Mouse (Mus musculus) CD8-positive naive resting alpha-beta T cell, adult 2 months (primary cell): ENCODE data around the gene Aldh1a7.
"Not testable (repeated sequence)": the region's sequence is repeated elsewhere in the genome, so short reads cannot be mapped to it uniquely, and the experiment has no call there.

Experiments used
- DNase-seq, 2 experiments: peaks; one replicate each; pipeline ENCODE4 v3.0.0; 2022; ENCODE audit warnings: low read depth in 2 of 2, low spot score in 2 of 2

The Aldh1a7 gene

GRCm38 (mm10) chr19:20727381-20727780, at the start of gene Aldh1a7:
Gene Aldh1a7 (minus strand): TSS chr19:20727562.
- DNase-seq: no peak

GRCm38 (mm10) chr19:20775681-20776080, 48.3 kb upstream of the Aldh1a7 start:
- DNase-seq: no peak

GRCm38 (mm10) chr19:20773941-20774340, 46.6 kb upstream of the Aldh1a7 start:
- no peak for DNase-seq

GRCm38 (mm10) chr19:20764214-20764613, 36.9 kb upstream of the Aldh1a7 start:
- no peak for DNase-seq

GRCm38 (mm10) chr19:20761675-20762426, 34.5 kb upstream of the Aldh1a7 start:
- no peak for DNase-seq

- no peak for DNase-seq
These were observed 33.8 kb upstream of the Aldh1a7 start for GRCm38 (mm10) chr19:20761119-20761518.

GRCm38 (mm10) chr19:20744630-20745029, 17.3 kb upstream of the Aldh1a7 start:
- no peak for DNase-seq

- DNase-seq: no peak
These were observed 916 bp upstream of the Aldh1a7 start for GRCm38 (mm10) chr19:20728278-20728677.

GRCm38 (mm10) chr19:20722913-20723312, 4.4 kb downstream of the Aldh1a7 start:
- no peak for DNase-seq

GRCm38 (mm10) chr19:20720298-20720697, 7.1 kb downstream of the Aldh1a7 start:
- no peak for DNase-seq

- DNase-seq: no peak
These were observed 11.7 kb downstream of the Aldh1a7 start for GRCm38 (mm10) chr19:20715617-20716016.

GRCm38 (mm10) chr19:20715093-20715492, 12.3 kb downstream of the Aldh1a7 start:
- no peak for DNase-seq

GRCm38 (mm10) chr19:20714543-20714942, 12.8 kb downstream of the Aldh1a7 start:
- no peak for DNase-seq

GRCm38 (mm10) chr19:20707159-20707558, 20.2 kb downstream of the Aldh1a7 start:
- no peak for DNase-seq

GRCm38 (mm10) chr19:20706747-20707146, 20.6 kb downstream of the Aldh1a7 start:
- DNase-seq: no peak

GRCm38 (mm10) chr19:20702074-20702473, 25.3 kb downstream of the Aldh1a7 start:
- no peak for DNase-seq

GRCm38 (mm10) chr19:20677697-20678355, 49.5 kb downstream of the Aldh1a7 start:
- DNase-seq: no peak

- DNase-seq: no peak
These were observed 73.1 kb downstream of the Aldh1a7 start for GRCm38 (mm10) chr19:20654141-20654873.

GRCm38 (mm10) chr19:20653082-20653676, 74.2 kb downstream of the Aldh1a7 start:
- DNase-seq: no peak

GRCm38 (mm10) chr19:20650008-20650407, 77.4 kb downstream of the Aldh1a7 start:
- no peak for DNase-seq

GRCm38 (mm10) chr19:20647496-20647895, 79.9 kb downstream of the Aldh1a7 start:
- not testable (repeated sequence) for DNase-seq
